Mouse (Mus musculus) E14TG2a.4 (cell line): ENCODE measurements around the gene Gab2.

Source experiments
- CTCF ChIP-seq: conservative IDR thresholded peaks from 2 replicates; pipeline ENCODE4 v1.5.1; 2014; ENCODE audit warnings: low read length
- NANOG ChIP-seq: IDR thresholded peaks from 2 replicates; pipeline ENCODE4 v1.6.1; 2014; ENCODE audit warnings: borderline replicate concordance, low read length, mixed read lengths
- POU5F1 ChIP-seq: IDR thresholded peaks from 2 replicates; pipeline ENCODE4 v1.6.1; 2014; ENCODE audit warnings: low read length, borderline replicate concordance

DNA sequence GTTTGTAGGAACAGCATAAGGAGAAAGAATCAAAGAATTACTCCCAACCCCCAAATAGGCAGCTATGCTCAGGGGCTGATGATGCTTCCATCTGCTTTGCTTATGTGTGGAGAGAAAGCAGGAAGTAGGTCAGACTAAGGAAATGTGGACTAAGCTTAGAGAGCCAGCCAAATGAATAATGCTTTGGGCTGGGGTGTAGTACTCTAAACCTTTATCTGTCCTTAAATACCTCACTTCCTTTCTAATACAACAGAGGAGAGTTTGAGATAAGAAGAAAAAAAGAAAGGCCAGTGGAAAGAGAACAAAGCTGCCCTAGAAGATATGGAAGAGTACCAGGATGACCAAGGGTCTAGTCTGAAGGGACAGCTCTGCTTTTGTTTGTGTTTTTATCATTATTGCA is 189.0 kb downstream of the Gab2 start:
- TF ChIP-seq NANOG, result no peak
- TF ChIP-seq CTCF, result no peak
- no peak for TF ChIP-seq POU5F1
